15 mouse cellular contexts compared by ENCODE assay signal in the genomic region with DNA sequence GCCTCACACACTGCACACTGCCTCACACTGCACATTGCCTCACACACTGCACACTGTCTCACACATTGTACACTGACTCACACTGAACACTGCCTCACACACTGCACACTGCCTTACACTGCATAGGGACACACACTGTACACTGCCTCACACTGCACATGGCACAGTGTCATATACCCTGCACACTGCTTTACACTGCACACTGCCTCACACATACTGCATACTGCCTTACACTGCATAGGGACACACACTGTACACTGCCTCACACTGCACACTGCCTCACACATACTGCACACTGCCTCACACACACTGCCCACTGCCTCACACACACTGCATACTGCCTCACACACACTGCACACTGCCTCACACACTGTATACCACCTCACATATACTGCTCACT.
DNase-seq lines count a peak whose midpoint lies in the region; ATAC-seq and TF ChIP-seq lines count a peak whose summit lies in the region.
"Had no signal": no experiment of that assay in that cellular context is flagged by ENCODE, and none has a peak within 500 bp of the region (broad histone marks: within the 10 kb centered on the region; RNA-seq: fewer than 3 reads in every experiment).

No protein-coding gene starts in this region.

- H3K4me2 ChIP-seq in forebrain, embryonic 15.5 days (replicated peaks) = no peak overlapping the region
- no peak overlapping the region for H3K4me2 ChIP-seq in forebrain, postnatal 0 days (ENCODE audit: low read depth)
- no peak overlapping the region for H3K4me2 ChIP-seq in liver, embryonic 16.5 days (ENCODE audit: low read depth, low read length)
- no peak overlapping the region for H3K4me2 ChIP-seq in liver, postnatal 0 days (ENCODE audit: low read depth, low read length)
- no peak overlapping the region for H3K4me2 ChIP-seq in intestine, embryonic 15.5 days (replicated peaks)
- H3K4me2 ChIP-seq: heart, embryonic 11.5 days had no signal

- no peaks in the 10 kb centered on the region for H3K4me1 ChIP-seq in forebrain, embryonic 15.5 days
- no peaks in the 10 kb centered on the region for H3K4me1 ChIP-seq in forebrain, postnatal 0 days (ENCODE audit: insufficient read depth)
- H3K4me1 ChIP-seq in liver, embryonic 16.5 days (ENCODE audit: control insufficient read depth, low read depth, low read length) = no peaks in the 10 kb centered on the region
- H3K4me1 ChIP-seq in liver, postnatal 0 days (ENCODE audit: insufficient read depth) = no peaks in the 10 kb centered on the region
- H3K4me1 ChIP-seq in G1E (ENCODE audit: insufficient read depth, low read depth, low read length) = no peaks in the 10 kb centered on the region; the same call in 1 of the 2 replicates
- no peaks in the 10 kb centered on the region for H3K4me1 ChIP-seq in intestine, embryonic 15.5 days (replicated peaks)

- H3K9me3 ChIP-seq in forebrain, embryonic 15.5 days = no peaks in the 10 kb centered on the region
- no peaks in the 10 kb centered on the region for H3K9me3 ChIP-seq in forebrain, postnatal 0 days (ENCODE audit: low read length)
- no peaks in the 10 kb centered on the region for H3K9me3 ChIP-seq in liver, embryonic 16.5 days (replicated peaks; ENCODE audit: control insufficient read depth, low read length)
- H3K9me3 ChIP-seq in liver, postnatal 0 days (ENCODE audit: low read length) = no peaks in the 10 kb centered on the region
- peaks cover 46% of the 10 kb centered on the region for H3K9me3 ChIP-seq in G1E (replicated peaks)
- H3K9me3 ChIP-seq in intestine, embryonic 15.5 days = no peaks in the 10 kb centered on the region

- no peak overlapping the region for H3K27ac ChIP-seq in forebrain, embryonic 15.5 days (replicated peaks)
- H3K27ac ChIP-seq in forebrain, postnatal 0 days (ENCODE audit: low read depth, low read length) = no peak overlapping the region
- H3K27ac ChIP-seq in liver, embryonic 16.5 days (ENCODE audit: low read length) = no peak overlapping the region
- no peak overlapping the region for H3K27ac ChIP-seq in liver, postnatal 0 days (ENCODE audit: low read depth)
- no peak overlapping the region for H3K27ac ChIP-seq in intestine, embryonic 15.5 days

- no peak overlapping the region for H3K4me3 ChIP-seq in forebrain, embryonic 15.5 days
- H3K4me3 ChIP-seq in forebrain, postnatal 0 days (ENCODE audit: low read depth, low read length) = no peak overlapping the region
- no peak overlapping the region for H3K4me3 ChIP-seq in liver, embryonic 16.5 days (ENCODE audit: low read depth, low read length)
- H3K4me3 ChIP-seq in liver, postnatal 0 days (ENCODE audit: low read depth, low read length) = no peak overlapping the region
- H3K4me3 ChIP-seq in G1E (ENCODE audit: low read depth, low read length) = peak overlapping the region; percentile 36; the same call in 1 of the 2 replicates
- H3K4me3 ChIP-seq in intestine, embryonic 15.5 days (replicated peaks) = no peak overlapping the region

- DNase-seq in forebrain, postnatal 0 days = no peak
- DNase-seq in liver, postnatal 0 days = no peak
- no peak for DNase-seq in G1E (ENCODE audit: low spot score)
- no peak for DNase-seq in urinary bladder, postnatal 10 days (ENCODE audit: low spot score)
- DNase-seq: cerebellum, adult 9-11 months; gastrocnemius, postnatal 36 days; kidney, postnatal 25 days; lung, adult 18-20 months; right cerebral cortex, postnatal 14 days had no signal

- no peak for TF ChIP-seq CTCF in forebrain, postnatal 0 days (IDR thresholded peaks at IDR 0.05; ENCODE audit: low read depth)
- TF ChIP-seq CTCF in liver, postnatal 0 days (IDR thresholded peaks at IDR 0.05; ENCODE audit: low read depth) = no peak
- no peak for TF ChIP-seq CTCF in G1E (IDR thresholded peaks at IDR 0.05; ENCODE audit: low read depth, low read length)

- no peaks in the 10 kb centered on the region for H3K36me3 ChIP-seq in forebrain, embryonic 15.5 days
- H3K36me3 ChIP-seq in forebrain, postnatal 0 days (ENCODE audit: insufficient read depth) = no peaks in the 10 kb centered on the region
- H3K36me3 ChIP-seq in liver, embryonic 16.5 days (ENCODE audit: control insufficient read depth, insufficient read depth) = no peaks in the 10 kb centered on the region
- no peaks in the 10 kb centered on the region for H3K36me3 ChIP-seq in liver, postnatal 0 days (replicated peaks; ENCODE audit: insufficient read depth, low read length)
- no peaks in the 10 kb centered on the region for H3K36me3 ChIP-seq in G1E (replicated peaks)
- no peaks in the 10 kb centered on the region for H3K36me3 ChIP-seq in intestine, embryonic 15.5 days

- no peak for TF ChIP-seq EP300 in liver, postnatal 0 days (IDR thresholded peaks at IDR 0.05; ENCODE audit: low read depth)

- no peaks in the 10 kb centered on the region for H3K27me3 ChIP-seq in forebrain, embryonic 15.5 days
- H3K27me3 ChIP-seq in forebrain, postnatal 0 days (ENCODE audit: insufficient read depth, low read length) = no peaks in the 10 kb centered on the region
- H3K27me3 ChIP-seq in liver, embryonic 16.5 days (ENCODE audit: control insufficient read depth, insufficient read depth, low read depth, low read length) = no peaks in the 10 kb centered on the region
- H3K27me3 ChIP-seq in liver, postnatal 0 days (ENCODE audit: insufficient read depth, low read length) = no peaks in the 10 kb centered on the region
- no peaks in the 10 kb centered on the region for H3K27me3 ChIP-seq in G1E (ENCODE audit: insufficient read depth, low read length)
- H3K27me3 ChIP-seq in intestine, embryonic 15.5 days (replicated peaks) = no peaks in the 10 kb centered on the region

- no peak overlapping the region for H3K9ac ChIP-seq in forebrain, embryonic 15.5 days (replicated peaks)
- no peak overlapping the region for H3K9ac ChIP-seq in forebrain, postnatal 0 days
- H3K9ac ChIP-seq in liver, embryonic 16.5 days (ENCODE audit: low read depth, low read length) = no peak overlapping the region
- no peak overlapping the region for H3K9ac ChIP-seq in liver, postnatal 0 days (replicated peaks)
- no peak overlapping the region for H3K9ac ChIP-seq in intestine, embryonic 15.5 days

- ATAC-seq in forebrain, embryonic 15.5 days (replicated peaks) = peak; percentile 26; the same call in 1 of the 2 replicates
- ATAC-seq in forebrain, postnatal 0 days = no peak
- ATAC-seq in liver, embryonic 16.5 days (ENCODE audit: low read depth) = peak; percentile 21; the same call in 1 of the 2 replicates
- ATAC-seq in liver, postnatal 0 days = no peak
- ATAC-seq in G1E (ENCODE audit: extremely low read depth, insufficient number of reproducible peaks, low FRiP score, poor library complexity, severe bottlenecking) = no peak
- ATAC-seq in megakaryocyte, adult 5-6 weeks (ENCODE audit: poor library complexity, severe bottlenecking) = peak; percentile 22; the same call in 1 of the 2 replicates
- no peak for ATAC-seq in intestine, embryonic 15.5 days
- ATAC-seq: intestine, embryonic 16.5 days had no signal

Comparison
In these comparisons a context has a peak if more than half of its experiments do, and no peak if none do; other contexts are left out.
1. ATAC-seq: peak in forebrain, embryonic 15.5 days (single experiment), liver, embryonic 16.5 days (single experiment) and megakaryocyte, adult 5-6 weeks (single experiment); none in forebrain, postnatal 0 days (single experiment), liver, postnatal 0 days (single experiment), G1E (single experiment) and intestine, embryonic 15.5 days (single experiment).